Mouse (Mus musculus) MEL (cell line): ENCODE measurements around the gene Ovol1. TPM values are rescaled to one million over a fixed set of nuclear protein-coding genes. Genes with fewer than 3 reads are reported as not detected.

ENCODE experiments used
- DNase-seq: peaks from one replicate; pipeline ENCODE4 v3.0.0; 2011; ENCODE audit warnings: low read depth, low spot score
- H3K27ac ChIP-seq: 2 replicates; pipeline ENCODE4 v1.5.1; 2012; ENCODE audit warnings: low read depth, mild to moderate bottlenecking, control low read depth, low read length, moderate library complexity; ENCODE audit not compliant: control insufficient read depth
- H3K27me3 ChIP-seq, 2 experiments: fragments of 150-350 bp in 1 of 2; sonication (generic) in 1 of 2; 2 replicates each; pipeline ENCODE4 v1.6.1; 2012; ENCODE audit warnings: low read length in 2 of 2, mild to moderate bottlenecking in 2 of 2, improper control_type of control experiment in 1 of 2, moderate library complexity in 1 of 2; ENCODE audit not compliant: insufficient read depth in 2 of 2, control insufficient read depth in 1 of 2
- H3K36me3 ChIP-seq, 2 experiments: 2 replicates each; pipeline ENCODE4 v1.6.1; 2012 to 2014; ENCODE audit warnings: low read length in 2 of 2, improper control_type of control experiment in 1 of 2, inconsistent platforms in 1 of 2, mild to moderate bottlenecking in 1 of 2; ENCODE audit not compliant: insufficient read depth in 2 of 2, control insufficient read depth in 1 of 2
- H3K4me1 ChIP-seq, 2 experiments: fragments of 150-350 bp in 1 of 2; sonication (generic) in 1 of 2; 2 replicates each; pipeline ENCODE4 v1.6.1; 2012; ENCODE audit warnings: low read length in 2 of 2, improper control_type of control experiment in 1 of 2, mild to moderate bottlenecking in 1 of 2; ENCODE audit not compliant: insufficient read depth in 2 of 2, control insufficient read depth in 1 of 2
- H3K4me3 ChIP-seq, 2 experiments: fragments of 150-350 bp in 1 of 2; sonication (generic) in 1 of 2; 2 replicates each; pipeline ENCODE4 v1.5.1; 2012; ENCODE audit warnings: low read depth in 2 of 2, low read length in 2 of 2, mild to moderate bottlenecking in 2 of 2, moderate library complexity in 2 of 2, control low read depth in 1 of 2, improper control_type of control experiment in 1 of 2; ENCODE audit not compliant: control insufficient read depth in 1 of 2, insufficient read depth in 1 of 2
- H3K79me2 ChIP-seq: 2 replicates; pipeline ENCODE4 v1.6.1; 2012; ENCODE audit warnings: mild to moderate bottlenecking, low read length, moderate library complexity; ENCODE audit not compliant: control insufficient read depth, poor library complexity, insufficient read depth
- H3K9ac ChIP-seq: 2 replicates; pipeline ENCODE4 v1.6.1; 2012; ENCODE audit warnings: low read depth, mild to moderate bottlenecking, control low read depth, low read length, moderate library complexity; ENCODE audit not compliant: control insufficient read depth, poor library complexity, severe bottlenecking
- H3K9me3 ChIP-seq: fragments of 150-350 bp; sonication (generic); replicated peaks from 2 replicates; pipeline ENCODE4 v1.6.1; 2012; ENCODE audit warnings: mild to moderate bottlenecking, low read length, improper control_type of control experiment, moderate library complexity; ENCODE audit not compliant: insufficient read depth
- CTCF ChIP-seq, 3 experiments: IDR thresholded peaks in 2 of 3; conservative IDR thresholded peaks in 1 of 3; 2 replicates each; pipeline ENCODE4 v1.5.1; 2011 to 2012; ENCODE audit warnings: low read length in 3 of 3, low read depth in 2 of 3, mild to moderate bottlenecking in 2 of 3, improper control_type of control experiment in 1 of 3, inconsistent platforms in 1 of 3, mixed read lengths in 1 of 3, moderate library complexity in 1 of 3; ENCODE audit not compliant: control insufficient read depth in 1 of 3, insufficient read depth in 1 of 3, poor library complexity in 1 of 3, severe bottlenecking in 1 of 3
- ETS1 ChIP-seq: IDR thresholded peaks from 2 replicates; pipeline ENCODE4 v1.6.1; 2012; ENCODE audit warnings: low read depth, mild to moderate bottlenecking, inconsistent platforms, low read length, improper control_type of control experiment, moderate library complexity
- KAT2A ChIP-seq: conservative IDR thresholded peaks from 2 replicates; pipeline ENCODE4 v1.6.1; 2012; ENCODE audit warnings: low read depth, low read length, improper control_type of control experiment, inconsistent platforms
- MAZ ChIP-seq: IDR thresholded peaks from 2 replicates; pipeline ENCODE4 v1.6.1; 2012; ENCODE audit warnings: low read depth, mild to moderate bottlenecking, inconsistent platforms, low read length, improper control_type of control experiment
- MYB ChIP-seq: IDR thresholded peaks from 2 replicates; pipeline ENCODE4 v1.6.1; 2011; ENCODE audit warnings: mild to moderate bottlenecking, low read depth, low read length, improper control_type of control experiment
- MYC ChIP-seq: IDR thresholded peaks from 2 replicates; pipeline ENCODE4 v1.6.1; 2011; ENCODE audit warnings: low read depth, mild to moderate bottlenecking, low read length, improper control_type of control experiment, moderate library complexity
- POLR2A ChIP-seq, 2 experiments: IDR thresholded peaks; 2 replicates each; pipeline ENCODE4 v1.6.1; 2011 to 2012; ENCODE audit warnings: low read length in 2 of 2, mild to moderate bottlenecking in 2 of 2, control low read depth in 1 of 2, improper control_type of control experiment in 1 of 2, low read depth in 1 of 2, moderate library complexity in 1 of 2; ENCODE audit not compliant: control insufficient read depth in 1 of 2, insufficient read depth in 1 of 2, poor library complexity in 1 of 2
- POLR2AphosphoS2 ChIP-seq: IDR thresholded peaks from 2 replicates; pipeline ENCODE4 v1.6.1; 2011; ENCODE audit warnings: low read length, improper control_type of control experiment
- RAD21 ChIP-seq: IDR thresholded peaks from 2 replicates; pipeline ENCODE4 v1.6.1; 2011; ENCODE audit warnings: mild to moderate bottlenecking, low read depth, low read length, improper control_type of control experiment
- RCOR1 ChIP-seq: IDR thresholded peaks from 2 replicates; pipeline ENCODE4 v1.6.1; 2012; ENCODE audit warnings: low read depth, mild to moderate bottlenecking, inconsistent platforms, low read length, improper control_type of control experiment
- SIN3A ChIP-seq: IDR thresholded peaks from 2 replicates; pipeline ENCODE4 v1.6.1; 2012; ENCODE audit warnings: low read length, improper control_type of control experiment, inconsistent platforms
- TAL1 ChIP-seq: IDR thresholded peaks from 2 replicates; pipeline ENCODE4 v1.6.1; 2012; ENCODE audit warnings: mild to moderate bottlenecking, inconsistent platforms, low read length, moderate library complexity, mixed read lengths
- UBTF ChIP-seq: IDR thresholded peaks from 2 replicates; pipeline ENCODE4 v1.6.1; 2012; ENCODE audit warnings: low read depth, mild to moderate bottlenecking, inconsistent platforms, low read length, improper control_type of control experiment, moderate library complexity, borderline replicate concordance; ENCODE audit not compliant: insufficient read depth
- USF2 ChIP-seq, 2 experiments: IDR thresholded peaks; 2 replicates each; pipeline ENCODE4 v1.6.1; 2011 to 2012; ENCODE audit warnings: improper control_type of control experiment in 2 of 2, low read length in 2 of 2, borderline replicate concordance in 1 of 2, inconsistent platforms in 1 of 2, low read depth in 1 of 2, mild to moderate bottlenecking in 1 of 2; ENCODE audit not compliant: insufficient read depth in 1 of 2
- ZMIZ1 ChIP-seq: IDR thresholded peaks from 2 replicates; pipeline ENCODE4 v1.6.1; 2012; ENCODE audit warnings: low read depth, mild to moderate bottlenecking, inconsistent platforms, low read length, improper control_type of control experiment, moderate library complexity
- ZNF384 ChIP-seq: IDR thresholded peaks from 2 replicates; pipeline ENCODE4 v1.6.1; 2012; ENCODE audit warnings: low read depth, mild to moderate bottlenecking, inconsistent platforms, low read length, improper control_type of control experiment
- polyA plus RNA-seq, 2 experiments: library from polyadenylated mRNA; stranded (reverse) in 1 of 2; unstranded in 1 of 2; fragments of >175 nt in 1 of 2; fragments of >200 nt in 1 of 2; gene quantifications; 2 replicates each; pipeline versions ENCODE4 v1.2.1 to v1.2.4; 2012; ENCODE audit warnings: low replicate concordance in 2 of 2, low read depth in 1 of 2; ENCODE audit not compliant: insufficient read length in 2 of 2, insufficient read depth in 1 of 2, missing spikeins in 1 of 2
- total RNA-seq: library from RNA; depleted of rRNA; stranded (reverse); fragments of 300-350 nt; gene quantifications from 2 replicates; pipeline ENCODE4 v1.2.3, GENCODE M21; 2012

Ovol1 gene
- total and polyA plus RNA-seq, 3 experiments: 0.06 TPM; not detected in 2

DNA sequence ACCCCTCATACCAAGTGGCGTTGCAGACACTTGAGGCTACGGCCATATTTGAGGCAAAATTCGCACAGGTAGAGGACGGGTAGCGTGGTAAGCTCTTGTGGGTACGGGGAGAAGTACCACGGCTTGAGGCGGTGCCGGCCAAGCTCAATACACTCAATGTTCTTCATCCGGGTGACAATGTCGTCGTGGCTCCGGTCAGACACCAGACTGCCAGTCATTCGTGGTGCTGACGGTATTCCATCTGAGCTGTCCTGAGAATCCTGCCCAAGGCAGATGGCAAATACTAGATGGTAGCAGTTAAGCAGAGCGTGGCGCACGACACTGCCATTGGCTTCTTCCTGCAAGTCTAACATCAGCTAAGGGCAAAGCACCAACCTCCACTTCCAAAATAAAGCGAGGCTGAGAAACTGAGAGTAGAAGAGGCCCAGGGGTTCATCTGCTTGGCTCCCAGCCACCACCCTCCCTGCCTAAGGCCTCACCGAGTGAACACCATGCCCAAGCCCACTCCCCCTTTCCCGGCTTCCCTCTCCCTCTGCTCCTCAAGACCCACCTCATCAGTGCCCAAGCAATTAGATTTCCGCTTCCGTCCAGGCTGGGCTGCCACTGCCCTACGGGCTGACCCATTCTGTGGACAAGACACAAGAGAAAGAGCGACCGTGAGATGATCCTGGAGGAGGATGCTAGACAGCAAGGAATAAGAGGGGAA is 47.4 kb upstream of the Ovol1 start:
- H3K4me3 ChIP-seq: no peak overlapping the region
- H3K79me2 ChIP-seq: peaks cover 7% of the 10 kb centered on the region
- DNase-seq: no peak
- H3K27ac ChIP-seq: no peak overlapping the region
- peaks cover 0 to 26% of the 10 kb centered on the region in 2 experiments; a peak in 2 of 4 replicates for H3K36me3 ChIP-seq
- H3K9ac ChIP-seq: no peak overlapping the region
- no peaks in the 10 kb centered on the region for H3K27me3 ChIP-seq
- H3K9me3 ChIP-seq: no peaks in the 10 kb centered on the region
- no peak for TF ChIP-seq MYC
- no peak for TF ChIP-seq KAT2A
- TF ChIP-seq ZMIZ1: peak; percentile 11; the same call in 1 of the 2 replicates
- TF ChIP-seq POLR2A (IDR thresholded peaks at IDR 0.05; ENCODE audit: control insufficient read depth in 1 of 2, insufficient read depth in 1 of 2, low read depth in 1 of 2, low read length in 2 of 2, poor library complexity in 1 of 2): 0 out of 4 replicates have a peak, but pooled peaks of 1 of the 2 experiments have one; percentile 10
- no peak for TF ChIP-seq TAL1
- H3K4me1 ChIP-seq: peaks cover 4 to 27% of the 10 kb centered on the region in 2 experiments

DNA sequence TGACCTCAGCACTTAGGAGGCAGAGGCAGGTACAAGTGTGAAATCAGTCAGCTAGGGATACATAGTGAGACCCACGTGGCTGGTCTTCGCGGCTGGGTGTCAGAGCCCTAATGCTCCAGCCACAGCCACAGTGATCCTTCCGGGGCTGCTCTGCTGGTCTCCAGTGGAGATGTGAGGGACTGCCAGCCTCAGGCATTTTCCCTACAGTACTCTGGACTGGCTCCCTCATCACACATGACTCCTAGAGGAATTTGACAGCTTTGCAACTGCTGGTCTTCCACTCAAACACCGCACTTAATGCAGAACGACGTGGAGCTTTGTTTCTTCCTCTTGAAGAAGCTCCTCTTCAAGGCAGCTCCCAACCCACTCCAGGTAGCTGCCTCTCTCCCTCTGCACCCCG is 45.8 kb upstream of the Ovol1 start:
- H3K36me3 ChIP-seq: peaks cover 0 to 17% of the 10 kb centered on the region in 2 experiments; a peak in 2 of 4 replicates
- DNase-seq: no peak
- no peak overlapping the region for H3K27ac ChIP-seq
- peaks cover 18% of the 10 kb centered on the region for H3K79me2 ChIP-seq
- TF ChIP-seq POLR2AphosphoS2 (no peak), CTCF (IDR thresholded peaks at IDR 0.05 in 2 of 3, conservative IDR thresholded peaks at IDR 0.05 in 1 of 3; ENCODE audit: control insufficient read depth in 1 of 3, insufficient read depth in 1 of 3, low read depth in 2 of 3, low read length in 3 of 3, poor library complexity in 1 of 3, severe bottlenecking in 1 of 3) (no peak), USF2 (IDR thresholded peaks at IDR 0.05; ENCODE audit: borderline replicate concordance in 1 of 2, insufficient read depth in 1 of 2, low read depth in 1 of 2, low read length in 2 of 2) (no peak), ZNF384 (no peak), ETS1 (no peak), POLR2A (IDR thresholded peaks at IDR 0.05; ENCODE audit: control insufficient read depth in 1 of 2, insufficient read depth in 1 of 2, low read depth in 1 of 2, low read length in 2 of 2, poor library complexity in 1 of 2) (no peak), UBTF (no peak)
- no peak overlapping the region for H3K9ac ChIP-seq
- no peaks in the 10 kb centered on the region for H3K27me3 ChIP-seq
- no peaks in the 10 kb centered on the region for H3K9me3 ChIP-seq
- no peak overlapping the region for H3K4me3 ChIP-seq
- peaks cover 0 to 20% of the 10 kb centered on the region in 2 experiments; a peak in 3 of 4 replicates for H3K4me1 ChIP-seq

DNA sequence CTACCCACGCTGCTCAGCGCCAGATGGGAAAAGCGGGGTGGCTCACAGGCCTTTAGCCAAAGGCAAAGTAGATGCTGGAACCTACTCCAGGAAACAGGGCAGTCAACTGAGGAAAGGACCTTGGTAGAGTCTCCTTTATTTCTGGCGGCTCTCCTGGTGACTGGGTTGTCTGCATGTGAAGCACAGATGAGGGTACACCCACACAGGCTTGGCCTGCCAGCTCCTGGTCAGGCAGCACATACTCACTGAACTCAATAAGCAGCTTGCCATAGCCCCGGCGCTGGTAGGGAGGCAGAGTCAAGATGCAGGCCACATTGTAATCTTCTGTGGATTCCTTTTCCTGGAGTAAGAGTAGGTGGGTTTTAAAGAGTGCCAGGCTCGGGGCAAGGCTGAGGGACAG is 44.7 kb upstream of the Ovol1 start:
- Histone ChIP-seq H3K4me1 (peaks cover 0 to 13% of the 10 kb centered on the region in 2 experiments; a peak in 3 of 4 replicates), H3K27me3 (no peaks in the 10 kb centered on the region), H3K9me3 (no peaks in the 10 kb centered on the region), H3K79me2 (peaks cover 18% of the 10 kb centered on the region), H3K9ac (no peak overlapping the region), H3K4me3 (no peak overlapping the region), H3K36me3 (peaks cover 0 to 8% of the 10 kb centered on the region in 2 experiments; a peak in 2 of 4 replicates), H3K27ac (no peak overlapping the region)
- TF ChIP-seq SIN3A: no peak
- TF ChIP-seq USF2 (IDR thresholded peaks at IDR 0.05; ENCODE audit: borderline replicate concordance in 1 of 2, insufficient read depth in 1 of 2, low read depth in 1 of 2, low read length in 2 of 2): no peak
- TF ChIP-seq MAZ: no peak
- no peak for TF ChIP-seq MYB
- TF ChIP-seq RAD21: no peak
- TF ChIP-seq RCOR1: no peak
- DNase-seq: no peak
